Mouse (Mus musculus) embryonic facial prominence, embryonic 12.5 days (tissue): ENCODE measurements around the gene Yy1. TPM values are rescaled to one million over a fixed set of nuclear protein-coding genes. Genes with fewer than 3 reads are reported as not detected.

ENCODE experiments used
- ATAC-seq: fragments of 200-750 bp; cut with Nextera tagmentation; 2 replicates; pipeline ENCODE4 v1.8.0; 2017; ENCODE audit not compliant: insufficient number of reproducible peaks, insufficient read depth, low FRiP score, low TSS enrichment
- H3K27ac ChIP-seq: fragments of 300-500 bp; sonication (generic); 2 replicates; pipeline ENCODE4 v1.5.1; 2016; ENCODE audit warnings: mild to moderate bottlenecking
- H3K27me3 ChIP-seq: fragments of 300-500 bp; sonication (generic); 2 replicates; pipeline ENCODE4 v1.6.1; 2016; ENCODE audit warnings: mild to moderate bottlenecking, moderate library complexity
- H3K36me3 ChIP-seq: fragments of 300-500 bp; sonication (generic); 2 replicates; pipeline ENCODE4 v1.6.1; 2016; ENCODE audit warnings: mild to moderate bottlenecking
- H3K4me1 ChIP-seq: fragments of 300-500 bp; sonication (generic); 2 replicates; pipeline ENCODE4 v1.6.1; 2016
- H3K4me2 ChIP-seq: fragments of 300-500 bp; sonication (generic); replicated peaks from 2 replicates; pipeline ENCODE4 v1.6.1; 2016; ENCODE audit warnings: mild to moderate bottlenecking, moderate library complexity
- H3K4me3 ChIP-seq: fragments of 300-500 bp; sonication (generic); 2 replicates; pipeline ENCODE4 v1.5.1; 2016; ENCODE audit warnings: mild to moderate bottlenecking
- H3K9ac ChIP-seq: fragments of 300-500 bp; sonication (generic); 2 replicates; pipeline ENCODE4 v1.6.1; 2016; ENCODE audit warnings: mild to moderate bottlenecking, moderate library complexity
- H3K9me3 ChIP-seq: fragments of 300-500 bp; sonication (generic); 2 replicates; pipeline ENCODE4 v1.6.1; 2016; ENCODE audit warnings: mild to moderate bottlenecking, moderate library complexity
- WGBS: fragments of 180-500 bp; shearing (Covaris S2); methylation state at CpG from one replicate; pipeline ENCODE4 v1.1.7; 2016; 5-methylcytosine and 5-hydroxymethylcytosine counted together
- polyA plus RNA-seq: library from polyadenylated mRNA; unstranded; fragments of >200 nt; fragmentation: Nextera tagmentation; extraction: Ambion mirVana; gene quantifications from 2 replicates; pipeline ENCODE4 v1.2.1, GENCODE M21; 2016

The Yy1 gene
- polyA plus RNA-seq, 1 experiment from 2014 or later, result 23.2 TPM

DNA sequence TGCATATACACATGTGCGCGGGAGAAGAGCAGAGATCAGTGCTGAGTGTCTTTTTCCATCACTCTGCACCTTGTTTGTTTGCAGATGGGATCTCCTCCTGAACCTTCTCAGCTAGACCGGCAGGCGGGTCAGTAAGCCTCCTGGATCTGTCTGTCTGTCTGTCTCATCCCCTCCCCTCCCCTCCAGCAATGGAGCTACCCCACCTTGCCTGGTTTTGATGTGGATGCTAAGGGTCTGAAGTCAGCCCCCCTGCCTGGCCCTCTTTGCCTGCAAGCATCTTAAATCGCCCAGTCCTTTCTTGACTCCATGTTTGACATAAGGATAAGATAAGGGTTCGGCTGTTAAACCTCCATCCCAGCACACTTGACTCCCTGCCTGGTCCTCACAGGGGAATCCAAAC lies 32.8 kb upstream of the Yy1 start:
- no peaks in the 10 kb centered on the region for H3K4me1 ChIP-seq
- H3K4me3 ChIP-seq, result no peak overlapping the region
- no peak overlapping the region for H3K27ac ChIP-seq
- H3K9me3 ChIP-seq, result no peaks in the 10 kb centered on the region
- H3K9ac ChIP-seq, result no peak overlapping the region
- no peak overlapping the region for H3K4me2 ChIP-seq
- no peaks in the 10 kb centered on the region for H3K36me3 ChIP-seq
- 78% methylated on average over 6 of the region's 6 CpGs for WGBS
- H3K27me3 ChIP-seq, result no peaks in the 10 kb centered on the region
- no peak for ATAC-seq

- no peaks in the 10 kb centered on the region for H3K4me1 ChIP-seq
- H3K9ac ChIP-seq, result no peak overlapping the region
- H3K9me3 ChIP-seq, result no peaks in the 10 kb centered on the region
- no peak overlapping the region for H3K4me3 ChIP-seq
- H3K36me3 ChIP-seq, result no peaks in the 10 kb centered on the region
- no peaks in the 10 kb centered on the region for H3K27me3 ChIP-seq
- WGBS, result 73% methylated on average over 9 of the region's 9 CpGs
- no peak overlapping the region for H3K27ac ChIP-seq
- no peak for ATAC-seq
- H3K4me2 ChIP-seq, result no peak overlapping the region
Observed at GRCm38 (mm10) chr12:108760500-108761020, 32.2 kb upstream of the Yy1 start.

DNA sequence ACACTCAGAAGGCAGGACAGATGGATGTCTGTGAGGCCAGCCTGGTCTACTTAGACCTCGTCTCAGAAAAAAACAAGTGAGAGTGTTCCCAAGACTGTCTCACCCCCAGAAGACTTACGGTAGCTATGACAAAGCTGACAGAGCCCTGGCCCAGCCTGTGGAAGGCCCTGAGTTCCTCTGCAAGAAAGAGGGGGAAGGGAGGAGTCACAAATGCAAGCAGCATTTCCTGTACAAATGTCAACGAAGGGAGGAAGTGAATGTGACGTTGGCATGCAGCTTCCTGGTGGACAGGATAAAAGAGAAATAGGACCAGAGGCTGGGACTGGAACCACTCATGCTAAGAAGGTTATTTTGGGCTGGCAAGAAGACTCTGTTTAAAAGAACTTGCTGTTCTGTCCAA lies 31.6 kb upstream of the Yy1 start:
- ATAC-seq, result no peak
- WGBS, result 56% methylated on average over 4 of the region's 4 CpGs

DNA sequence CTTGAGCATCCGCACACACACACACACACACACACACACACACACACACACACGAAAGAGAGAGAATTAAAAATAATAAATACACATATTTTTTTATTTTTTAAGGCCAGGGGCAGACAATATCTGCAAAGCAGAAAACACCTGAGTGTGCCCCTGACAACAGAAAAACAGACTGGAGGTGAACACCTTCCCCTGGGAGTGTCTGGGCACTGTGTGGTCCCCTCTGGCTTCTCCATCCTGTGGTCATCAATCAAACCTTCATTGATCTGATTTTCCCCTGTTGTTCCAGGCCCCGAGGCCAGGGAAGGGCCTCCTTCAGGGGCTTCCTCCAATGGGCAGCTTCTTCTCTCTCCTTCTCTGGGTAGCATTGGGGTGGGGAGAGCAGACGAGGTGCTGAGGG lies 31.1 kb upstream of the Yy1 start:
- Histone ChIP-seq H3K27me3 (no peaks in the 10 kb centered on the region), H3K9me3 (no peaks in the 10 kb centered on the region), H3K9ac (no peak overlapping the region), H3K36me3 (no peaks in the 10 kb centered on the region), H3K4me1 (peaks cover 8% of the 10 kb centered on the region; the same call in 1 of the 2 replicates), H3K4me2 (no peak overlapping the region), H3K4me3 (no peak overlapping the region), H3K27ac (no peak overlapping the region)
- no peak for ATAC-seq
- 75% methylated on average over 4 of the region's 4 CpGs for WGBS

More for the DNA sequence above, 31.6 kb upstream of the Yy1 start:
- Histone ChIP-seq H3K4me1 (peaks cover 5% of the 10 kb centered on the region; the same call in 1 of the 2 replicates), H3K9me3 (no peaks in the 10 kb centered on the region), H3K9ac (no peak overlapping the region), H3K36me3 (no peaks in the 10 kb centered on the region), H3K27me3 (no peaks in the 10 kb centered on the region), H3K4me2 (no peak overlapping the region), H3K4me3 (no peak overlapping the region), H3K27ac (no peak overlapping the region)

DNA sequence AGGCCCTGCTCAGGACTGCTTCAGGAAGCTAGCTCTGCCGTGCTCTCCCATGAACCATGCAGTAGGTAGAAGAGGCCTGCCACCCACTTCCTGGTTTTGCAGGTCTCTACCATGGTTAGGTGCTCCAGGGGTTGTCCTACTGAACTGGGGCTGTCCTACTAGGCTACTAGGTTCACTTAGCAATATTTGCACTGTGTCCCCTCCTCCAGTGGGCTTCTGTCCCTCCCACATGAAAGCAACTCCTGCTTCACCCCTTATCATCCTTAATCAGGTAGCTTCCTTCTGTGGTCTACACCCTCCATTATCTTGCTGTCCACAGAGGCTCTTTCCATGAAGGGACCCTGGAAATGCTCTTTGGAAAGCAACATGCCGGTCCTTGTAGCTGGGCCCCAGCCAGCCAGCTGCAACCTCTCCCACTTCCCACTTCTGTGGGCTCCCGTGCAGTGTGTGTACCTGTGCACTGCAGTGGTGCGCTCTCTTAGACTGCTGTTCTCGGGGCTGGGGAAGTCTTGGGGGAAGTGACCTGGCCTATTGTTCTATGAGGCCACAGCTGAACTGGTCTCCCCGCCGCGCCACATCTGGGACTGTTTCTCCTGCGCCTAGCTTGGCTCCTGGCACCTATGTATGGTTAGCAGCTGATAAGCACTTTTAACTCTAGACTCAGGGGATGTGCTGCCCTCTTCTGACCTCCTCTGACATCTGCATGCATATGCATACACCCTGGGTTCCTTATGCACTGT lies 29.5 kb upstream of the Yy1 start:
- no peak overlapping the region for H3K4me3 ChIP-seq
- no peak overlapping the region for H3K9ac ChIP-seq
- no peaks in the 10 kb centered on the region for H3K9me3 ChIP-seq
- 57% methylated on average over 9 of the region's 9 CpGs for WGBS
- no peaks in the 10 kb centered on the region for H3K36me3 ChIP-seq
- H3K27me3 ChIP-seq, result no peaks in the 10 kb centered on the region
- H3K4me2 ChIP-seq, result no peak overlapping the region
- peaks cover 8% of the 10 kb centered on the region; the same call in 1 of the 2 replicates for H3K4me1 ChIP-seq
- no peak for ATAC-seq
- H3K27ac ChIP-seq, result no peak overlapping the region

- Histone ChIP-seq H3K4me2 (peak overlapping the region; percentile 48), H3K27me3 (no peaks in the 10 kb centered on the region), H3K9me3 (no peaks in the 10 kb centered on the region), H3K4me1 (peaks cover 8% of the 10 kb centered on the region; the same call in 1 of the 2 replicates), H3K36me3 (no peaks in the 10 kb centered on the region), H3K4me3 (peak overlapping the region; percentile 15), H3K9ac (no peak overlapping the region), H3K27ac (peak overlapping the region; percentile 60)
- WGBS, result 71% methylated on average over 22 of the region's 22 CpGs
- no peak for ATAC-seq
Observed at GRCm38 (mm10) chr12:108764917-108765678, 27.7 kb upstream of the Yy1 start.

DNA sequence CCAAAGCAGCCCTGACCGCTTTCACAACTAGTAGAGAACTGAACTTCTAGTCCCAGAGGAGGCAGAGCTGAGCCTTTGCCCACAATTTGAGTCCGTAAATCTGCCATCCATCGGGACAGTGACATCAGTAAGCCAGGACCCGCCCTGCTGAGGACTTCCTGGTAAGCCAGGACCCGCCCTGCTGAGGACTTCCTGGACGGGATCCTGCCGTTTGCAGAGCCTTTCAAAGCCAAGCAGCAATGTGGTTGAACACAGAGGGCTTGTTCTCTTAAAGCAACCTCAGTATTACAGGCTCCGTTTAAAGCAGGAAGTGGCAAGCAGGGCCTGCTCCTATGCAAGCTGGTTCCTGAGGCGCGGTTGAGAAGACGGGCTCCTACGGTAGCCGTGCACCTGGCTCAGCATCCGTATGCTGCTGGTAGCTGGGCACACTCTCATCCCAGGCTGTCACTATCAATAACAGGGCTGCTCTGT lies 27.0 kb upstream of the Yy1 start:
- H3K4me2 ChIP-seq, result peak overlapping the region; percentile 48
- H3K9ac ChIP-seq, result peak overlapping the region; percentile 44
- peaks cover 8% of the 10 kb centered on the region; the same call in 1 of the 2 replicates for H3K4me1 ChIP-seq
- H3K4me3 ChIP-seq, result peak overlapping the region; percentile 15
- no peaks in the 10 kb centered on the region for H3K27me3 ChIP-seq
- ATAC-seq, result no peak
- no peaks in the 10 kb centered on the region for H3K9me3 ChIP-seq
- 19% methylated on average over 14 of the region's 14 CpGs for WGBS
- H3K36me3 ChIP-seq, result no peaks in the 10 kb centered on the region
- peak overlapping the region; percentile 60 for H3K27ac ChIP-seq

DNA sequence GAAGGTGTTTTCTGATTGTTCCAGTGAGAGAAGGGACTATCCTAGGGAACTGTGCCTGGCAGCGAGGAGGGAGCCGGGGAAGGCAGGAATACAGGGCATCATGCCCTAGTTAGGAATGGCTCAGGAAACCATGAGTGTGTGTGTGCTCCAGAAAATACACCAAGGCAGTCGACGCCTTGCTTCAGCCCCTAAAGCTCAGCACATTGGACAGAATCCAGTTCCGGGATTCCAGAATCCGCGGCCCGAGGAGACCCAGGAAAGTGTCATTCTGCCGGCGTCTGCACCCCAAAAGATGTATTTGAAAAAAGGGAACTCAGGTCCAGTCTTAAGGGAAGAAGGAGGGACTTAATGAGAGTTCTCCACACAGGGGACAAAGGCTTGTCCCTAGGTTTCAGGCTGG lies 26.5 kb upstream of the Yy1 start:
- Histone ChIP-seq H3K4me3 (peak overlapping the region; percentile 15; the same call in 1 of the 2 replicates), H3K4me1 (peaks cover 8% of the 10 kb centered on the region; the same call in 1 of the 2 replicates), H3K27me3 (no peaks in the 10 kb centered on the region), H3K9me3 (no peaks in the 10 kb centered on the region), H3K9ac (no peak overlapping the region), H3K36me3 (no peaks in the 10 kb centered on the region), H3K27ac (peak overlapping the region; percentile 60), H3K4me2 (peak overlapping the region; percentile 48)
- WGBS, result 62% methylated on average over 10 of the region's 10 CpGs
- no peak for ATAC-seq

DNA sequence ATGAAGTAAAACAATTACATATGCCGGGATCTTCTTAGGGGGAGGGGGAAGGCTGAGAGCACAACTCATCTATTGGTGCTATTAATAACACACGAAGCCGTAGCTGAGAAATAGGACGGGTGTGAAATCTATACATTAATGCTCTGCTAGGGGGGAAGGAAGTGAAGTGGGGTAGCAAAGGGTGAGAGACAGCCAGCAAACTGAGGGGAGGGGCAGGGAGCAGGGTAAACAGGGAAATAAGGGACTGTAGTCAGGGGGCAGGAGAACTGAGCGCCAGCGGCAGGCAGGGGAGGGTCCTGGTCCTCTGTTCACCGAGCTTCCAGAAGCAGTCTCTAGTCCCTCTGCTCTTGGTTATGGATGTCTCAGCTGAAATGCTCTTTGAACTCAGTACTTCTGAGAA lies 25.9 kb upstream of the Yy1 start:
- no peaks in the 10 kb centered on the region for H3K9me3 ChIP-seq
- no peak overlapping the region for H3K4me3 ChIP-seq
- no peak overlapping the region for H3K9ac ChIP-seq
- H3K27ac ChIP-seq, result no peak overlapping the region
- peak overlapping the region; percentile 48; the same call in 1 of the 2 replicates for H3K4me2 ChIP-seq
- ATAC-seq, result no peak
- WGBS, result 59% methylated on average over 7 of the region's 7 CpGs
- peaks cover 8% of the 10 kb centered on the region; the same call in 1 of the 2 replicates for H3K4me1 ChIP-seq
- H3K36me3 ChIP-seq, result no peaks in the 10 kb centered on the region
- no peaks in the 10 kb centered on the region for H3K27me3 ChIP-seq

DNA sequence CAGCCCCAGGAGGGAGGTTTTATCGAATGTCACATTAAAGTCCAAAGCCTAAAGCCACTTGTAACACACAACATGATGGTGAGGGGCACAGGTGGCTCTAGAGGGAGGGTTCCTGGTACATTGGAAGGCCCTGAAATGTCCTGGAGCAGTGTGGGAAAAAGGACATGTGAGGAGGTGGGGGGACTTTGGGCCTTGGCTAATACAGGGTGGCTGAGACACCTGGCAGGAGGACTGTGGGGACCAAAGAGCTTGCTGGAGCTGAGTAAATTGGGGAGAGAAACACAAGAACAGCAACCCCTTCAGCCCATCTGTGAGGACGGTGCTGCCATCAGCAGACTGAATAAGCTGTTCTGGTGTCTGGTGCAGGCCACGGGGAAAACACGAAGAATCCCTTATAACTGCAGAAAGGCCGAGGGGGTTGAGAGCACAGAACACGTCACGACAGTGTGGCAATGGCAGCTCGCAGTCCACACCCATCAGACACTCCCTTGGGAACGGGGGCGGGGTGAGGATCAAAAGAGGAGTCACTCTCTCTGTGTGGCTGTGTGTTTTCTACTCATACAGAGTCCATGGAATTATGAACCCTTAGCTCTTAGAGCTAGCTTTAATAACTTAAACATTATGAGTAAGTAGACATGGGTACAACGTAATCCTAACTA lies 24.4 kb upstream of the Yy1 start:
- no peak for ATAC-seq
- Histone ChIP-seq H3K4me3 (no peak overlapping the region), H3K9ac (no peak overlapping the region), H3K9me3 (no peaks in the 10 kb centered on the region), H3K36me3 (no peaks in the 10 kb centered on the region), H3K27ac (no peak overlapping the region), H3K4me2 (no peak overlapping the region), H3K4me1 (peaks cover 8% of the 10 kb centered on the region; the same call in 1 of the 2 replicates), H3K27me3 (no peaks in the 10 kb centered on the region)
- 85% methylated on average over 11 of the region's 11 CpGs for WGBS

- Histone ChIP-seq H3K27me3 (no peaks in the 10 kb centered on the region), H3K9ac (no peak overlapping the region), H3K36me3 (peaks cover 18% of the 10 kb centered on the region), H3K9me3 (no peaks in the 10 kb centered on the region), H3K4me3 (no peak overlapping the region), H3K4me2 (no peak overlapping the region), H3K27ac (no peak overlapping the region), H3K4me1 (no peaks in the 10 kb centered on the region)
- ATAC-seq, result no peak
- 93% methylated on average over 7 of the region's 7 CpGs for WGBS
Observed at GRCm38 (mm10) chr12:108780108-108780877, 12.5 kb upstream of the Yy1 start.
